Mouse (Mus musculus): ENCODE measurements around the gene Fam160b1.
A peak's percentile ranks its signal among the peaks of the same experiment; 100 is the strongest.

Gene Fam160b1

GRCm38 (mm10) chr19:57349096-57349495, 11.4 kb upstream of the Fam160b1 start:
- no peak for DNase-seq

- DNase-seq, result no peak
Observed at GRCm38 (mm10) chr19:57352337-57352935, 8.0 kb upstream of the Fam160b1 start.

GRCm38 (mm10) chr19:57353228-57353627, 7.3 kb upstream of the Fam160b1 start:
- no peak for DNase-seq

- DNase-seq, result no peak
Observed at GRCm38 (mm10) chr19:57354050-57354449, 6.4 kb upstream of the Fam160b1 start.

GRCm38 (mm10) chr19:57354715-57355114, 5.8 kb upstream of the Fam160b1 start:
- DNase-seq, result no peak

- no peak for DNase-seq
Observed at GRCm38 (mm10) chr19:57355451-57356251, 4.8 kb upstream of the Fam160b1 start.

GRCm38 (mm10) chr19:57356273-57356672, 4.2 kb upstream of the Fam160b1 start:
- no peak for DNase-seq

- no peak for DNase-seq
Observed at GRCm38 (mm10) chr19:57357244-57357643, 3.2 kb upstream of the Fam160b1 start.

GRCm38 (mm10) chr19:57357811-57358210, 2.7 kb upstream of the Fam160b1 start:
- DNase-seq, result no peak

- peak; percentile 58 for DNase-seq
Observed at GRCm38 (mm10) chr19:57358322-57358721, 2.2 kb upstream of the Fam160b1 start.

- DNase-seq, result peak; percentile 50
Observed at GRCm38 (mm10) chr19:57358836-57359598, 1.5 kb upstream of the Fam160b1 start.

GRCm38 (mm10) chr19:57359701-57360326, 666 bp upstream of the Fam160b1 start:
- DNase-seq, result peak; percentile 49

- no peak for DNase-seq
Observed at GRCm38 (mm10) chr19:57361131-57361938, 855 bp downstream of the Fam160b1 start.

- no peak for DNase-seq
Observed at GRCm38 (mm10) chr19:57361939-57362307, 1.4 kb downstream of the Fam160b1 start.

GRCm38 (mm10) chr19:57362586-57362985, 2.1 kb downstream of the Fam160b1 start:
- DNase-seq, result peak; percentile 51

- no peak for DNase-seq
Observed at GRCm38 (mm10) chr19:57363076-57363475, 2.6 kb downstream of the Fam160b1 start.

- DNase-seq, result no peak
Observed at GRCm38 (mm10) chr19:57363538-57363937, 3.1 kb downstream of the Fam160b1 start.

GRCm38 (mm10) chr19:57364942-57365673, 4.6 kb downstream of the Fam160b1 start:
- no peak for DNase-seq

- no peak for DNase-seq
Observed at GRCm38 (mm10) chr19:57366007-57366406, 5.5 kb downstream of the Fam160b1 start.

- no peak for DNase-seq
Observed at GRCm38 (mm10) chr19:57366626-57367025, 6.1 kb downstream of the Fam160b1 start.

- no peak for DNase-seq
Observed at GRCm38 (mm10) chr19:57367201-57367600, 6.7 kb downstream of the Fam160b1 start.
